Mouse (Mus musculus) heart, embryonic 15.5 days (tissue): ENCODE results near the gene Calm2. TPM values are rescaled to one million over a fixed set of nuclear protein-coding genes. Genes with fewer than 3 reads are reported as not detected.

ENCODE experiments used
- ATAC-seq: fragments of 200-750 bp; cut with Nextera tagmentation; replicated peaks from 2 replicates; pipeline ENCODE4 v1.8.0; 2017; ENCODE audit warnings: low read depth, moderate TSS enrichment; ENCODE audit not compliant: insufficient number of reproducible peaks, insufficient read depth, low FRiP score
- H3K27ac ChIP-seq: fragments of 300-500 bp; sonication (generic); 2 replicates; pipeline ENCODE4 v1.5.1; 2015; ENCODE audit warnings: mild to moderate bottlenecking, inconsistent platforms
- H3K27me3 ChIP-seq: fragments of 300-500 bp; sonication (generic); 2 replicates; pipeline ENCODE4 v1.6.1; 2015; ENCODE audit warnings: inconsistent platforms
- H3K36me3 ChIP-seq: fragments of 300-500 bp; sonication (generic); 2 replicates; pipeline ENCODE4 v1.6.1; 2015; ENCODE audit warnings: mild to moderate bottlenecking, inconsistent platforms
- H3K4me1 ChIP-seq: fragments of 300-500 bp; sonication (generic); replicated peaks from 2 replicates; pipeline ENCODE4 v1.6.1; 2015; ENCODE audit warnings: inconsistent platforms
- H3K4me2 ChIP-seq: fragments of 300-500 bp; sonication (generic); 2 replicates; pipeline ENCODE4 v1.6.1; 2015; ENCODE audit warnings: inconsistent platforms, mild to moderate bottlenecking, moderate library complexity
- H3K4me3 ChIP-seq: fragments of 300-500 bp; sonication (generic); 2 replicates; pipeline ENCODE4 v1.5.1; 2015; ENCODE audit warnings: mild to moderate bottlenecking, inconsistent platforms
- H3K9ac ChIP-seq: fragments of 300-500 bp; sonication (generic); 2 replicates; pipeline ENCODE4 v1.6.1; 2015; ENCODE audit warnings: mild to moderate bottlenecking, inconsistent platforms
- H3K9me3 ChIP-seq: fragments of 300-500 bp; sonication (generic); replicated peaks from 2 replicates; pipeline ENCODE4 v1.6.1; 2016; ENCODE audit warnings: inconsistent platforms
- WGBS: fragments of 180-500 bp; shearing (Covaris S2); methylation state at CpG from one replicate; pipeline ENCODE4 v1.1.7; 2015; ENCODE audit warnings: mixed read lengths; 5-methylcytosine and 5-hydroxymethylcytosine counted together
- polyA plus RNA-seq: library from polyadenylated mRNA; unstranded; fragments of >200 nt; fragmentation: Nextera tagmentation; extraction: Ambion mirVana; gene quantifications from 2 replicates; pipeline ENCODE4 v1.2.1, GENCODE M21; 2015

Gene Calm2
- polyA plus RNA-seq, 1 experiment from 2014 or later: 543 TPM

GRCm38 (mm10) chr17:87473736-87474500 is 27.2 kb upstream of the Calm2 start:
- WGBS: under 1% methylated on average over 23 of the region's 23 CpGs
- Histone ChIP-seq H3K36me3 (no peaks in the 10 kb centered on the region), H3K27ac (peak overlapping the region; percentile 57), H3K4me3 (peak overlapping the region; percentile 45), H3K9me3 (no peaks in the 10 kb centered on the region), H3K9ac (peak overlapping the region; percentile 45), H3K4me1 (peaks cover 36% of the 10 kb centered on the region), H3K4me2 (peak overlapping the region; percentile 81), H3K27me3 (no peaks in the 10 kb centered on the region)
- peak; percentile 47; the same call in 1 of the 2 replicates for ATAC-seq

- Histone ChIP-seq H3K9ac (peak overlapping the region; percentile 45), H3K4me2 (peak overlapping the region; percentile 81), H3K4me1 (peaks cover 36% of the 10 kb centered on the region), H3K9me3 (no peaks in the 10 kb centered on the region), H3K36me3 (no peaks in the 10 kb centered on the region), H3K27ac (peak overlapping the region; percentile 57), H3K4me3 (peak overlapping the region; percentile 45), H3K27me3 (no peaks in the 10 kb centered on the region)
- 7% methylated on average over 9 of the region's 9 CpGs for WGBS
- ATAC-seq: no peak
These were observed 26.7 kb upstream of the Calm2 start for GRCm38 (mm10) chr17:87473441-87473735.

- peak overlapping the region; percentile 57 for H3K27ac ChIP-seq
- 0 out of 2 replicates have a peak overlapping the region, but pooled peaks have one; percentile 45 for H3K9ac ChIP-seq
These were observed 26.1 kb upstream of the Calm2 start for GRCm38 (mm10) chr17:87472879-87473278.

GRCm38 (mm10) chr17:87471661-87472060 is 24.9 kb upstream of the Calm2 start:
- Histone ChIP-seq H3K36me3 (no peaks in the 10 kb centered on the region), H3K4me1 (peaks cover 30% of the 10 kb centered on the region), H3K9me3 (no peaks in the 10 kb centered on the region), H3K4me3 (no peak overlapping the region), H3K9ac (no peak overlapping the region), H3K27me3 (no peaks in the 10 kb centered on the region), H3K27ac (no peak overlapping the region), H3K4me2 (no peak overlapping the region)
- WGBS: 67% methylated on average over 6 of the region's 6 CpGs
- ATAC-seq: no peak

More at GRCm38 (mm10) chr17:87472879-87473278, 26.1 kb upstream of the Calm2 start:
- H3K4me2 ChIP-seq: peak overlapping the region; percentile 81
- peak overlapping the region; percentile 45 for H3K4me3 ChIP-seq
- ATAC-seq: no peak
- peaks cover 32% of the 10 kb centered on the region for H3K4me1 ChIP-seq
- H3K27me3 ChIP-seq: no peaks in the 10 kb centered on the region
- H3K9me3 ChIP-seq: no peaks in the 10 kb centered on the region
- no peaks in the 10 kb centered on the region for H3K36me3 ChIP-seq
- WGBS: 28% methylated on average over 10 of the region's 10 CpGs

- peaks cover 30% of the 10 kb centered on the region for H3K4me1 ChIP-seq
These were observed 24.1 kb upstream of the Calm2 start for GRCm38 (mm10) chr17:87470797-87471196.

GRCm38 (mm10) chr17:87470282-87470681 is 23.5 kb upstream of the Calm2 start:
- Histone ChIP-seq H3K9ac (no peak overlapping the region), H3K4me2 (no peak overlapping the region), H3K36me3 (no peaks in the 10 kb centered on the region), H3K27me3 (no peaks in the 10 kb centered on the region), H3K27ac (no peak overlapping the region), H3K4me3 (no peak overlapping the region), H3K9me3 (no peaks in the 10 kb centered on the region), H3K4me1 (peaks cover 28% of the 10 kb centered on the region)
- ATAC-seq: no peak
- WGBS: 60% methylated on average over 8 of the region's 8 CpGs

More at GRCm38 (mm10) chr17:87470797-87471196, 24.1 kb upstream of the Calm2 start:
- Histone ChIP-seq H3K4me3 (no peak overlapping the region), H3K27ac (no peak overlapping the region), H3K27me3 (no peaks in the 10 kb centered on the region), H3K9ac (no peak overlapping the region), H3K9me3 (no peaks in the 10 kb centered on the region), H3K36me3 (no peaks in the 10 kb centered on the region), H3K4me2 (no peak overlapping the region)
- 33% methylated on average over 8 of the region's 8 CpGs for WGBS
- 0 out of 2 replicates have a peak, but pooled peaks have one; percentile 11 for ATAC-seq

GRCm38 (mm10) chr17:87469428-87469827 is 22.7 kb upstream of the Calm2 start:
- Histone ChIP-seq H3K27me3 (no peaks in the 10 kb centered on the region), H3K36me3 (no peaks in the 10 kb centered on the region), H3K4me1 (peaks cover 19% of the 10 kb centered on the region), H3K4me3 (no peak overlapping the region), H3K9me3 (no peaks in the 10 kb centered on the region), H3K9ac (no peak overlapping the region), H3K27ac (no peak overlapping the region), H3K4me2 (no peak overlapping the region)
- no peak for ATAC-seq
- WGBS: 63% methylated on average over 8 of the region's 8 CpGs

GRCm38 (mm10) chr17:87468616-87469015 is 21.9 kb upstream of the Calm2 start:
- no peak for ATAC-seq
- WGBS: 58% methylated on average over 5 of the region's 5 CpGs

GRCm38 (mm10) chr17:87461499-87461896 is 14.8 kb upstream of the Calm2 start:
- ATAC-seq: no peak
- Histone ChIP-seq H3K27me3 (no peaks in the 10 kb centered on the region), H3K4me3 (no peak overlapping the region), H3K4me1 (peaks cover 33% of the 10 kb centered on the region), H3K36me3 (no peaks in the 10 kb centered on the region), H3K4me2 (no peak overlapping the region), H3K9ac (no peak overlapping the region), H3K27ac (no peak overlapping the region), H3K9me3 (no peaks in the 10 kb centered on the region)
- 52% methylated on average over 3 of the region's 3 CpGs for WGBS

More at GRCm38 (mm10) chr17:87468616-87469015, 21.9 kb upstream of the Calm2 start:
- Histone ChIP-seq H3K9me3 (no peaks in the 10 kb centered on the region), H3K36me3 (no peaks in the 10 kb centered on the region), H3K4me1 (peaks cover 12% of the 10 kb centered on the region), H3K9ac (no peak overlapping the region), H3K27me3 (no peaks in the 10 kb centered on the region), H3K27ac (no peak overlapping the region), H3K4me3 (no peak overlapping the region), H3K4me2 (no peak overlapping the region)

GRCm38 (mm10) chr17:87460669-87461498 is 14.1 kb upstream of the Calm2 start:
- H3K9me3 ChIP-seq: no peaks in the 10 kb centered on the region
- H3K4me3 ChIP-seq: peak overlapping the region; percentile 26
- no peaks in the 10 kb centered on the region for H3K36me3 ChIP-seq
- ATAC-seq: no peak
- peak overlapping the region; percentile 41 for H3K9ac ChIP-seq
- 45% methylated on average over 17 of the region's 17 CpGs for WGBS
- no peaks in the 10 kb centered on the region for H3K27me3 ChIP-seq
- peak overlapping the region; percentile 59 for H3K4me2 ChIP-seq
- peak overlapping the region; percentile 86 for H3K27ac ChIP-seq
- H3K4me1 ChIP-seq: peaks cover 33% of the 10 kb centered on the region
